Mouse (Mus musculus) forebrain, embryonic 14.5 days (tissue): ENCODE data around the gene Ndufb5. TPM values are rescaled to one million over a fixed set of nuclear protein-coding genes. Genes with fewer than 3 reads are reported as not detected.
A peak's percentile ranks its signal among the peaks of the same experiment; 100 is the strongest.

ENCODE experiments used
- ATAC-seq: fragments of 200-750 bp; cut with Nextera tagmentation; 2 replicates; pipeline ENCODE4 v1.8.0; 2017; ENCODE audit warnings: mild to moderate bottlenecking, moderate library complexity
- DNase-seq: peaks from one replicate; pipeline ENCODE4 v3.0.0-alpha.2; 2015; ENCODE audit warnings: low spot score
- H3K27ac ChIP-seq: fragments of 300-500 bp; sonication (generic); 2 replicates; pipeline ENCODE4 v1.5.1; 2014; ENCODE audit warnings: low read depth, mild to moderate bottlenecking, control low read depth, low read length, moderate library complexity
- H3K27me3 ChIP-seq: fragments of 300-500 bp; sonication (generic); replicated peaks from 2 replicates; pipeline ENCODE4 v1.6.1; 2014; ENCODE audit warnings: low read length, control low read depth, mixed read lengths; ENCODE audit not compliant: control insufficient read depth, insufficient read depth
- H3K36me3 ChIP-seq: fragments of 300-500 bp; sonication (generic); 2 replicates; pipeline ENCODE4 v1.6.1; 2014; ENCODE audit warnings: low read length, control low read depth; ENCODE audit not compliant: control insufficient read depth, insufficient read depth
- H3K4me1 ChIP-seq: fragments of 300-500 bp; sonication (generic); 2 replicates; pipeline ENCODE4 v1.6.1; 2014; ENCODE audit warnings: antibody characterized with exemption, low read length, control low read depth; ENCODE audit not compliant: control insufficient read depth, insufficient read depth
- H3K4me2 ChIP-seq: fragments of 300-500 bp; sonication (generic); 2 replicates; pipeline ENCODE4 v1.6.1; 2014; ENCODE audit warnings: mild to moderate bottlenecking, control low read depth, low read length
- H3K4me3 ChIP-seq: fragments of 300-500 bp; sonication (generic); 2 replicates; pipeline ENCODE4 v1.5.1; 2014; ENCODE audit warnings: low read depth, low read length, control low read depth
- H3K9ac ChIP-seq: fragments of 300-500 bp; sonication (generic); 2 replicates; pipeline ENCODE4 v1.6.1; 2014; ENCODE audit warnings: mild to moderate bottlenecking, low read length, control low read depth, moderate library complexity
- H3K9me3 ChIP-seq: fragments of 300-500 bp; sonication (generic); replicated peaks from 2 replicates; pipeline ENCODE4 v1.6.1; 2016; ENCODE audit warnings: low read length, control low read depth, mixed read lengths; ENCODE audit not compliant: control insufficient read depth
- WGBS: fragments of 180-500 bp; shearing (Covaris S2); extraction: QIAGEN DNeasy Blood & Tissue Kit; methylation state at CpG from one replicate; pipeline ENCODE4 v1.1.7; 2014; 5-methylcytosine and 5-hydroxymethylcytosine counted together
- polyA plus RNA-seq: library from polyadenylated mRNA; unstranded; fragments of >200 nt; fragmentation: Nextera tagmentation; extraction: Ambion mirVana; gene quantifications from 2 replicates; pipeline ENCODE4 v1.2.1, GENCODE M21; 2014

Ndufb5 gene
- 311 and 397 TPM in 2 replicates for polyA plus RNA-seq

DNA sequence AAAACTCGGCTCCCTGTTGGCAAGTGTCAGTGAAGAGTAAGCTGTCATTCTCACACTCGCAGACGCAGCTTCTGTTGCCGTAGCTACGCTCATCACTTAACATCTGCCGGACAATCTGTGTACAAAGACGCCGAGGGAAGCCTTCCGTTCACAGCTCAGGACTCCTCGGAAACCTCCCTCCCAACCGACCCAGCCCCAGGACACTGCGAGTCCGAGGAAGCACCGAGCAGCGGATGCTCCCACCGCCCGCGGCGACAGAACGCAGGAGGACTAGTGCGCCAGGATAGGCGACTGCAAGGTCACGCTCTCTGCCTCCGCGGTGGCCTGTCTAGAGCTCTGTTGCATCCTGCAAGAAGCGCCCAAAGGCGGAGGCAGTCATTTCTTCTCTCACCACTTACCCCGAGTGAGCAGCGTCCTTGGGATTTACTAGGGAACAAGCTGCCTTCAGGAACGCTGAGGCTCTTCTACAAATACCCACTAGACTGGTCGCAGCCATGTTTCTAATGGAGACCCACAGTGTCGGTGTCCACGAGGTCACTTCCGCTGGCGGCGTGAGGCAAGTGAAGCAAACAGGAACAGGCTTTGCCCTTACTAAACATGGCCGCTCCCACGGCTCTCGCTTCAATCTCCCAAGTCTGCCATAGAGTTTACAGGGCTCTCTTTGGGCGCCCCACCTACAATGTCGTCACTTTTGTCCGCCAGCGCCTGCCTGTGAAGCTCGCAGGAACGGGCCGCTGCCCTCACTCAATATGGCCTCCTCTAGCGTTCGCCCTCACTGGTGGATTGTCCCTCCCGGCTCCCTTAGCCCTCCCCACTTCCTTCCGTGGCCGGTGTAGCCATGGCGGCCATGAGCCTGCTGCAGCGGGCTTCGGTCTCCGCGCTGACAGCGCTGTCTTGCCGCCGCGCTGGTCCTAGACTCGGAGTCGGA lies at the start of gene Ndufb5:
TSS of gene Ndufb5 (plus strand) at position 747 of the 928 bp plus-strand sequence.
- WGBS = under 1% methylated on average over 62 of the region's 62 CpGs
- peak within 1 kb of the TSS; percentile 83 for H3K4me2 ChIP-seq
- H3K9ac ChIP-seq = peak within 1 kb of the TSS; percentile 79
- peaks cover 10% of the 10 kb centered on the region for H3K4me1 ChIP-seq
- peak within 1 kb of the TSS; percentile 88 for H3K27ac ChIP-seq
- DNase-seq (peak; percentile 100), ATAC-seq (peak; percentile 99)
- peaks cover 23% of the 10 kb centered on the region for H3K36me3 ChIP-seq
- H3K9me3 ChIP-seq = no peaks in the 10 kb centered on the region
- H3K4me3 ChIP-seq = peak within 1 kb of the TSS; percentile 90
- no peaks in the 10 kb centered on the region for H3K27me3 ChIP-seq

DNA sequence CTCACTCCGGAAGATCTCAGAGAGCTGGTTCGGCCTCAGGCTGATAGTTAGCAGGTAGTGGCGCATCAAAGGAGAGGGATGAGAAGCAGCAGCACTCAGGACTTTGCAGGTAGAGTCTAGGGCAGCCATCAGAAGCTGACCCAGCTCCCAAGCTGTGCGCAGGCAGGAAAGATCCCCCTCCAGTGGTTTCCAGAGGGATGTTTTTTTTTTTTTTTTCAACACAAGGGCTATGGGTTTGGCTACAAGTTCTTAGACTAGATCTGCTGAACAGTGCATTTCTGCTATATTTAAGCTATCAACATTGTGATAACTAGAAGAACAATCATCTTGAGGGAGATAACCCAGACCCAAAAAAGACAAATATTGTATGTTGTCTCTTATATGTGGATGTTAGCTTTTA lies 49.6 kb upstream of the Ndufb5 start:
- Histone ChIP-seq H3K9me3 (no peaks in the 10 kb centered on the region), H3K4me1 (no peaks in the 10 kb centered on the region), H3K36me3 (no peaks in the 10 kb centered on the region), H3K4me2 (no peak overlapping the region), H3K27me3 (no peaks in the 10 kb centered on the region), H3K27ac (no peak overlapping the region), H3K4me3 (no peak overlapping the region), H3K9ac (no peak overlapping the region)
- DNase-seq = no peak
- WGBS = 73% methylated on average over 4 of the region's 4 CpGs
- no peak for ATAC-seq

DNA sequence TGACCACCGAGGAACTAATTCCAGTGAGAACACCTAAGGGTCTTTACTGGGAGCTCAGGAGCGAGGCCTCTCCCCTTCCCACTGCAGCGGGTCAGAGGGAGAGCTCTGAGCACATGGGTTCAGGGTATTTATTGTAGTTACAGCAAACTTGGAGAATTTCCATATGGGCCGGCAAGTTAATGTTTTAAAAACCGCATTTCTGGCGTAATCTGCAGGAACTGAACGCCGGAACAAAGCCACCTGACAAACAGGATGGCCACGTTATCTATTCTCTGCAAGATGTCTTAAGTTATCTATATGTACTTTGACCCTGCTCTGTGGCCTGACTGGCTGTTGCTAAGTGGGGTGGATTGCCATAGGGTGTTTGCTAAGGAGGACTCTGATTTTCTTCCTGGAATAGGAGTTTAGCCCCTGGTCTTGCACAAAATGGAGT lies 47.2 kb upstream of the Ndufb5 start:
- Histone ChIP-seq H3K27me3 (no peaks in the 10 kb centered on the region), H3K9me3 (no peaks in the 10 kb centered on the region), H3K9ac (no peak overlapping the region), H3K36me3 (no peaks in the 10 kb centered on the region), H3K4me3 (no peak overlapping the region), H3K27ac (no peak overlapping the region), H3K4me2 (no peak overlapping the region), H3K4me1 (no peaks in the 10 kb centered on the region)
- ATAC-seq = no peak
- 89% methylated on average over 9 of the region's 9 CpGs for WGBS
- no peak for DNase-seq

DNA sequence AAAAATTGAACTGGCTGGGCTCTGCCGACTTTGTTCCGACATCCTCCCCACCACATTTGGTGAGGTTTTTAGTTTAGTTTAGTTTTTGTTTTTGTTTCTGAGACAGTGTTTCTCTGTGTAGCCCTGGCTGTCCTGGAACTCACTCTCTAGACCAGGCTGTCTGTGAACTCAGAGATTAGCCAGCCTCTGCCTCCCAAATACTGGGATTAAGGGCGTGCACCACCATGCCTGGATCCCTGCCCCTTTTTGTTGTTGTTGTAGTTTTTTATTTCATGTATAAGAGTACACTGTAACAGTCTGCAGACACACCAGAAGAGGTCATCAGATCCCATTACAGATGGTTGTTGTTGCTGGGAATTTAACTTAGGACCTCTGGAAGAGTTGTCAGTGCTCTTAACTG lies 46.8 kb upstream of the Ndufb5 start:
- H3K27ac ChIP-seq = no peak overlapping the region
- 91% methylated on average over 3 of the region's 3 CpGs for WGBS

DNA sequence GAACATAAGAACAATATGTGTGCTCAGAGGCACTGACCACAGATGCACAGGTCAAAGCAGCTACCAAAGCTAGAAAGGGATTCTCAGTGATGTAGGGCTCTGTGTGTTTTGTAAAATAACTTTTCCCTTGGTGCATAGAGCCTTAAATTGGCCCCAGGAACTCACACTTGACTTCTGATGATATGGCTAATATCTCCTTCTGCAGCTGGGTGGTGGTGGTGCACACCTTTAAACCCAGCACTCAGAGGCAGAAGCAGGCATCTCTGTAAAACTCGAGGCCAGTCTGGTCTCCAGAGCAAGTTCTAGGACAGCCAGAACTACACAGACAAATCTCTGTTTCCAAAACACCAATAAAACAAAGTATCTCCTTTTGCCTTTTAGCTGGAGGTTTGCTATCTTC lies 45.9 kb upstream of the Ndufb5 start:
- Histone ChIP-seq H3K9me3 (no peaks in the 10 kb centered on the region), H3K4me2 (no peak overlapping the region), H3K27me3 (no peaks in the 10 kb centered on the region), H3K9ac (no peak overlapping the region), H3K4me1 (no peaks in the 10 kb centered on the region), H3K27ac (no peak overlapping the region), H3K4me3 (no peak overlapping the region), H3K36me3 (no peaks in the 10 kb centered on the region)
- no peak for DNase-seq
- 45% methylated on average over 1 of the region's 1 CpGs for WGBS
- ATAC-seq = no peak

More for the DNA sequence above, 46.8 kb upstream of the Ndufb5 start:
- H3K36me3 ChIP-seq = no peaks in the 10 kb centered on the region
- H3K4me2 ChIP-seq = no peak overlapping the region
- DNase-seq (no peak), ATAC-seq (no peak)
- H3K9ac ChIP-seq = no peak overlapping the region
- H3K4me1 ChIP-seq = no peaks in the 10 kb centered on the region
- no peaks in the 10 kb centered on the region for H3K27me3 ChIP-seq
- H3K9me3 ChIP-seq = no peaks in the 10 kb centered on the region
- no peak overlapping the region for H3K4me3 ChIP-seq

DNA sequence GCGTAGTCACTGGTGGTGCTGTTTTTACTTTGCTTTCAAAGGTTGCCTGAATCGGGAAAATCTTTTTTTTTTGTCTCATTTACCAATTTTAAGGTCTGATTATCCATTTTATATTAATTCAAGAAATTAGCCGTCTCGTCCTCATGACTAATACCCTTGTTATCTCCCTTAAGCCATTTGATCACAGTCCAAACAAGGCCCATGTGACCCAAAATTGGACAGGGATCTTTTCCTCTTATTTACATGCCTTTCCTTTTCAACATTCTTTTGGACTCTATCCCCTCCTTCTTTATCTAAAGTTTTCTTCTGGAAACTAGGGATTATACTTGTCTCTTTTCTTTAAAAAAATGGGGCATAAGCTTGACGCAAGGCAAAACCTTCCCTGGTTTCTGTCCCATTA lies 44.9 kb upstream of the Ndufb5 start:
- DNase-seq (no peak), ATAC-seq (no peak)
- WGBS = 71% methylated on average over 5 of the region's 5 CpGs

DNA sequence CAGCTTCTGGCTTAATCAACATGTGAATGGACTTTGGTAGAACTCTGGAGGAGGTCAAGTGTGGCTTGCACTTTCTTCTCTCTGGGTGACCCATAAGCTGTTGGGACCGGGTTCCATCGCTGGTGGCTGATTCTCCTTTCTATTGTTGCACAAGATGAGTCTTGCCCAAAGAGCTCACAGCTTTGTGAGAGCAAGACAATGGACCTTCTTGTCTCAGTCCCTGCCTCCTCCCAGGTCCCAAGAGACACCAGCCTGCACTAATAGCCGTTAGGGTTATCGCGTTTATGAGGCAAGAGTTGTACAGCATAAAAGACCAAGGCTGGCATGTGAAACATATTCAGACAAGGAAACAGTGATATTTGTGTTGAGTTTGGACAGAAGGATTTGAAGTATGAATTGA lies 42.6 kb upstream of the Ndufb5 start:
- no peaks in the 10 kb centered on the region for H3K36me3 ChIP-seq
- no peak overlapping the region for H3K4me2 ChIP-seq
- H3K27me3 ChIP-seq = no peaks in the 10 kb centered on the region
- 49% methylated on average over 5 of the region's 5 CpGs for WGBS
- no peak for ATAC-seq
- no peak for DNase-seq
- no peaks in the 10 kb centered on the region for H3K4me1 ChIP-seq
- no peak overlapping the region for H3K4me3 ChIP-seq
- H3K9ac ChIP-seq = no peak overlapping the region
- H3K27ac ChIP-seq = no peak overlapping the region
- H3K9me3 ChIP-seq = no peaks in the 10 kb centered on the region

More for the DNA sequence above, 44.9 kb upstream of the Ndufb5 start:
- no peak overlapping the region for H3K4me3 ChIP-seq
- H3K4me2 ChIP-seq = no peak overlapping the region
- no peaks in the 10 kb centered on the region for H3K9me3 ChIP-seq
- no peak overlapping the region for H3K9ac ChIP-seq
- H3K27me3 ChIP-seq = no peaks in the 10 kb centered on the region
- no peaks in the 10 kb centered on the region for H3K4me1 ChIP-seq
- H3K36me3 ChIP-seq = no peaks in the 10 kb centered on the region
- no peak overlapping the region for H3K27ac ChIP-seq

DNA sequence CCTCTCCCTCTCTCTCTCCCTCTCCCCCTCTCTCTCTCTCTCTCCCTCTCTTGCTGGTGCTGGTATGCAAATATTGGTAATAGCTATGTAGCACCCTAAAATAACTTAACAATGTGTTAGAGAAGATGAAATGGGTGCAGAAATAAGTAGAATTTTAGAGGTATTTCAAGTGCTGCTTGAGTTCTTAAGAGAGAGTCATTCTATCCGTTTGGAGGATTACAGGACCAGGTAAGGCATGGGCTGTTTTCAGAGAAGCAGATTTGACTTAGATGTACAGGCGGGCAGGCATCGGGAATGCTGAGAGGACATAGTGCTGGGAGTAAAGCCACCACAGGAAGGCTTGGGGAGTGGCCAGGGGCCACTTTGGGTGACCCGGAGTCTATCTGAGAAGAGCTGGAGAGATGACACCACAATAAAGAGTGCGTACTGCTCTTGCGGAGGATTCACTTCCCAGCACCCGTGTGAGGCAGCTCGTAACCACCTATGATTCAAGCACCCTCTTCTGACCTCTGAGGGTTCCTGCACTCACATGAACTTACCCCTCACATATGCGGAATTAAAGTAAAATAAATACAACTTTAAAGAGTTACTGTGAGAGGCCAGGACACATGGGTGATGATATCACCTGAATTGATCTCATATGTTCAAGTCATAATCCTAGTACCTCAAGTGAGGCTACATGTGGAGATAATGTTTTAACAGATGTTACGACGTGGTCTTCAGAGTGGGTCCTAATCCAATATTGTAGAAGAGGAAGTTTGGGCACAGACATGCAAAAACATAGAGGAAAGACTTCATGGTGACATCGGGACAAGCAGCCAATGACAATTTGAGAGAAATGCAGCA lies 41.8 kb upstream of the Ndufb5 start:
- no peaks in the 10 kb centered on the region for H3K4me1 ChIP-seq
- ATAC-seq = no peak
- H3K9ac ChIP-seq = no peak overlapping the region
- no peaks in the 10 kb centered on the region for H3K27me3 ChIP-seq
- H3K36me3 ChIP-seq = no peaks in the 10 kb centered on the region
- no peaks in the 10 kb centered on the region for H3K9me3 ChIP-seq
- H3K27ac ChIP-seq = no peak overlapping the region
- H3K4me2 ChIP-seq = no peak overlapping the region
- 80% methylated on average over 12 of the region's 12 CpGs for WGBS
- no peak for DNase-seq
- no peak overlapping the region for H3K4me3 ChIP-seq
